Mouse (Mus musculus) liver, embryonic 14.5 days (tissue): ENCODE data around the gene Ccdc106.

Source experiments
- CTCF ChIP-seq: IDR thresholded peaks from 2 replicates; pipeline ENCODE4 v1.5.1; 2016; ENCODE audit warnings: antibody characterized with exemption, low read depth, control low read depth
- EP300 ChIP-seq: IDR thresholded peaks from 2 replicates; pipeline ENCODE4 v1.6.1; 2016; ENCODE audit warnings: antibody characterized with exemption, low read depth

GRCm38 (mm10) chr7:4988250-4988649, 32.1 kb upstream of the Ccdc106 start:
- TF ChIP-seq EP300: no peak
- TF ChIP-seq CTCF: no peak
